Mouse (Mus musculus): ENCODE measurements around the gene Ifitm10.
"Not testable (repeated sequence)": the region's sequence is repeated elsewhere in the genome, so short reads cannot be mapped to it uniquely, and the experiment has no call there.

DNA sequence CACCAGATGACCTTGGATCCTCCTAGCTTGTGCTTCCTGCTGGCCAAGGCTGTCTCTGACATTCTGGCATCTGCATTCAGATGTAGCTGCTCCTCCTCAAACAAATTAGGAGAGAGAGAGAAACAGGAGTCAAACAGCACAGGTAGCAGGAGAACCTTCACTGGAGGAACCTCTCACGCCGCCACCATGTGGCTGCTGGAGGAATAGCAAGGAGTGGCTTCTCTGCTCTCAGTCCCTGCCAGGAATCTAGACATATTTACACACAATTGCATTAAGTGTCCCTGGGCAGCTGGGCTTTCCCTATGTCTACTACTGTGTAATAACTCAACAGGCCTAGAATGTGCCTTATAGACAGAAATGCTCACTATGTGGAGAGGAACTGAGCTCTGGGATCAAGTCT is 79.7 kb downstream of the Ifitm10 start:
- not testable (repeated sequence) for TF ChIP-seq CHD2 (IDR thresholded peaks at IDR 0.05; ENCODE audit: low read length); POLR2A (IDR thresholded peaks at IDR 0.05; ENCODE audit: low read depth, low read length); USF2 (conservative IDR thresholded peaks at IDR 0.05; ENCODE audit: low read depth, low read length); ETS1 (conservative IDR thresholded peaks at IDR 0.05; ENCODE audit: low read depth, low read length); ZC3H11A (IDR thresholded peaks at IDR 0.05; ENCODE audit: low read depth, low read length); EP300 (IDR thresholded peaks at IDR 0.05; ENCODE audit: low read length); MAFK (IDR thresholded peaks at IDR 0.05; ENCODE audit: insufficient replicate concordance, low read length); ZNF384 (IDR thresholded peaks at IDR 0.05; ENCODE audit: low read depth, low read length); RAD21 (IDR thresholded peaks at IDR 0.05; ENCODE audit: low read depth, low read length)
- TF ChIP-seq CTCF (conservative IDR thresholded peaks at IDR 0.05 in 1 of 2, IDR thresholded peaks at IDR 0.05 in 1 of 2; ENCODE audit: low read depth in 2 of 2, low read length in 2 of 2), result peak; percentile 47 to 71
